Mouse (Mus musculus): ENCODE results near the gene Kbtbd7.
A peak's percentile ranks its signal among the peaks of the same experiment; 100 is the strongest.
"Not testable (repeated sequence)": the region's sequence is repeated elsewhere in the genome, so short reads cannot be mapped to it uniquely, and the experiment has no call there.

The Kbtbd7 gene

DNA sequence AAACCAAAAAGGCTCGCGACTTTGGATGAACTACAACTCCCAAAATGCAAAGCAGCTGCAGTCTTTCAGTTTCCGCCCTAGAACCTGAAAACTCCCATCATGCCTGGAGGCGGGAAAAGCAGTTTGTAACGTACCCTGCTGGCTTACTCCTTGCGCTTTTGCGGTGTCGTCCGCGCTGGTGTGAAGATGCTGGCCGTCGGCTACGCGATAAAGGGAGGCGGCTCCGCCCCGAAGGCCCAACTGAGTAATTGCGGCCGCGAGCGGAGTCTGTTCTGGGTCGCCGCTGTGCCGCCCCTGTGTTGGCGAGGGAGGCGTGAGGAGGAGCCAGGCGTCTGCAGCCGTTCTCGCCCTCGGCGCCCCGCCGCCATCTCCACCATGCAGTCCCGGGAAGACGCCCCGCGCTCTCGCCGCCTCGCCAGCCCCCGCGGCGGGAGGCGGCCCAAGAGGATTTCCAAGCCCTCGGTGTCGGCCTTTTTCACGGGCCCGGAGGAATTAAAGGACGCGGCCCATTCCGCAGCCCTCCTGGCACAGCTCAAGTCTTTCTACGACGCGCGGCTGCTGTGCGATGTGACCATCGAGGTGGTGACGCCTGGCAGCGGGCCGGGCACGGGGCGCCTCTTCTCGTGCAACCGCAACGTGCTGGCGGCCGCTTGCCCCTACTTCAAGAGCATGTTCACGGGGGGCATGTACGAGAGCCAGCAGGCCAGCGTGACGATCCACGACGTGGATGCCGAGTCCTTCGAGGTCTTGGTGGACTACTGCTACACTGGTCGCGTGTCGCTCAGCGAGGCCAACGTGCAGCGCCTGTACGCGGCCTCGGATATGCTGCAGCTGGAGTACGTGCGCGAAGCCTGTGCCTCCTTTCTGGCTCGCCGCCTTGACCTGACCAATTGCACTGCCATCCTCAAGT lies 25.6 kb downstream of the Kbtbd7 start, which contains the start of gene Kbtbd6:
Gene Kbtbd6, plus strand, starts transcription at position 155 of the 910 bp plus-strand sequence.
- peak; percentile 77 for DNase-seq

DNA sequence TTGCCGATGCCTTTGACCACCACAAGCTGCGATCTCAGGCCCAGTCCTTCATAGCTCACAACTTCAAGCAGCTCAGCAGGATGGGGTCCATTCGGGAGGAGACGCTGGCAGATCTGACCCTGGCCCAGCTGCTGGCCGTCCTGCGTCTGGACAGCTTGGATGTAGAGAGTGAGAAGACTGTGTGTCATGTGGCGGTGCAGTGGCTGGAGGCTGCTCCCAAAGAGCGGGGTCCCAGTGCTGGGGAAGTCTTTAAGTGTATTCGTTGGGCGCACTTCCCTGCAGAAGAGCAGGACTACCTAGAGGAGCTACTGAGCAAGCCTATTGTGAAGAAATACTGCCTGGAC lies 26.3 kb downstream of the Kbtbd7 start:
- DNase-seq = not testable (repeated sequence)

- DNase-seq = no peak
These were observed 34.1 kb downstream of the Kbtbd7 start for GRCm38 (mm10) chr14:79460401-79460800.

GRCm38 (mm10) chr14:79460988-79461387 lies 34.7 kb downstream of the Kbtbd7 start:
- DNase-seq = no peak

GRCm38 (mm10) chr14:79465623-79466022 lies 39.3 kb downstream of the Kbtbd7 start:
- DNase-seq = no peak

DNA sequence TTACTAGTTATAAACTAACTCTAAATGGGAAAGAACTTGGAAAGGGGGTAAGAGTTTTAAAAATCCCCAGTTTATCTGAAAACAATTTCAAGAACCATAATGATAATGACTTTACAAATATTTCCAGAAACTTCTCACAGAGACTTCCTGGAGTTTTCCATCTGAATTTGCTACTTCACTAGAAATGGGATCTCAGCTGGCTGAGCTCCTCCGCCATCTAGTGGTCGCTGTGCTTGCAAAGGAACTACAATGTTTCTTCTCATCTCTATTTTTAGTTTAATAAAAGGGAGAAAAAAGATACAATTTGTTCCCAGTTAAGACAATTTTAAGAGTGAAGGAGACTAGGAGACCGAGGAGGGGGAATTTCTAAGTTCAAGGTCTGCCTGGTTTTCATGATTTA lies 41.3 kb downstream of the Kbtbd7 start:
- peak; percentile 76 for DNase-seq

DNA sequence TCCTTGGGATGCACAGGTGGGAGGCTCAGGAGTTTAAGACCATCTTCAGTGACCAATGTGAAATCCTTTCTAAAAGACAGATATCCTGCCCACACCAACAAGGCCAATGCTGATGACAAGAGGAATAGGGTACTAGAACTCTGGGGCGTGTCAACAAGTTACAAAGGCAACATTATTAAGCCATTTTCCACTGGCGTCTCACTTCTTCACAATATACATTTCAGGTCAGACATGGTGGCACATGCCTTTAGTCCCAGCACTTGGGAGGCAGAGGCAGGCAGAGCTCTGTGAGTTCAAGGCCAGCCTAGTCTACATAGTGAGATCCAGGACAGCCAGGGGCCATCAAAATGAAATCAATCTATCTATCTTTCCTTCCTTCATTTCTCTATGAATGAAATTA lies 47.1 kb downstream of the Kbtbd7 start:
- DNase-seq = no peak
